ENCODE assay signal across 9 mouse cellular contexts in the genomic region with DNA sequence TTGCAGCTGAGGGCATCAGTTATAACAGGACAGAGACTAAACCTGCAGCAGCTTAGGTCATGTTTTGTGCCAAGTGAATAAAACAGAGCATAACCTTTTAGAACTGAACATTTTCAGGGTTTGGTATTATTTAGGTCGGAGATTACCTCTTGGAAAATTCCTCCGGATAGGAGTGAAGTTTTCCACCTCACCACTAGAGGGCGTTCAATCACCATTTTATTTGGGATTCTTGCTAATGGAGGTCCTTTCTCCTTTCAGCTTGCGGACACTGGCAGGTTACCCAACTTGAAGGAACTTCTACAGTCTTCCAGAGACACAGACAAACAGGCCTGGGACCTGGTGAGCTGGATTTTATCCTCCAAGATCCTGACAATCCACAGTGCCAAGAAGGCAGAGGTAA. TPM values are rescaled to one million over a fixed set of nuclear protein-coding genes. Genes with fewer than 3 reads are reported as not detected.
DNase-seq lines count a peak whose midpoint lies in the region; ATAC-seq and TF ChIP-seq lines count a peak whose summit lies in the region.
"Had no signal": no experiment of that assay in that cellular context is flagged by ENCODE, and none has a peak within 500 bp of the region (broad histone marks: within the 10 kb centered on the region; RNA-seq: fewer than 3 reads in every experiment).

No protein-coding gene starts in this region.

- WGBS in hindbrain, postnatal 0 days, result 38% methylated on average over 4 of the region's 4 CpGs
- 39% methylated on average over 4 of the region's 4 CpGs for WGBS in hindbrain, embryonic 13.5 days
- 67% methylated on average over 4 of the region's 4 CpGs for WGBS in thymus, adult 2 months

- no peak overlapping the region for H3K27ac ChIP-seq in hindbrain, postnatal 0 days
- H3K27ac ChIP-seq in hindbrain, embryonic 13.5 days, result no peak overlapping the region
- no peak overlapping the region for H3K27ac ChIP-seq in thymus, adult 2 months (ENCODE audit: control insufficient read depth, insufficient read depth, low read length)
- H3K27ac ChIP-seq: embryonic facial prominence, embryonic 15.5 days; limb, embryonic 13.5 days had no signal

- no peak overlapping the region for H3K4me3 ChIP-seq in hindbrain, postnatal 0 days (ENCODE audit: low read length)
- no peak overlapping the region for H3K4me3 ChIP-seq in hindbrain, embryonic 13.5 days
- no peak overlapping the region for H3K4me3 ChIP-seq in thymus, adult 2 months (ENCODE audit: control insufficient read depth, insufficient read depth, low read length)
- H3K4me3 ChIP-seq: embryonic facial prominence, embryonic 15.5 days; limb, embryonic 13.5 days had no signal

- no peaks in the 10 kb centered on the region for H3K4me1 ChIP-seq in hindbrain, postnatal 0 days (ENCODE audit: insufficient read depth, low read length)
- H3K4me1 ChIP-seq in hindbrain, embryonic 13.5 days (replicated peaks), result peaks cover 3% of the 10 kb centered on the region
- H3K4me1 ChIP-seq in thymus, adult 2 months (replicated peaks; ENCODE audit: control insufficient read depth, insufficient read depth, low read length), result peaks cover 11% of the 10 kb centered on the region; the same call in 1 of the 2 replicates
- H3K4me1 ChIP-seq: limb, embryonic 13.5 days had no signal

- peak; percentile 76 for TF ChIP-seq CTCF in hindbrain, postnatal 0 days (IDR thresholded peaks at IDR 0.05; ENCODE audit: low read depth)
- no peak for TF ChIP-seq CTCF in thymus, adult 2 months (IDR thresholded peaks at IDR 0.05; ENCODE audit: borderline replicate concordance, control insufficient read depth, extremely low read depth, insufficient read depth, low read length, poor library complexity)

- no peaks in the 10 kb centered on the region for H3K9me3 ChIP-seq in hindbrain, postnatal 0 days (ENCODE audit: low read length)
- no peaks in the 10 kb centered on the region for H3K9me3 ChIP-seq in hindbrain, embryonic 13.5 days
- H3K9me3 ChIP-seq: embryonic facial prominence, embryonic 15.5 days; limb, embryonic 13.5 days had no signal

- TF ChIP-seq POLR2A in thymus, adult 2 months (IDR thresholded peaks at IDR 0.05; ENCODE audit: control insufficient read depth, extremely low read depth, insufficient read depth, low read length, poor library complexity), result no peak

- peaks cover 6% of the 10 kb centered on the region; the same call in 1 of the 2 replicates for H3K36me3 ChIP-seq in hindbrain, postnatal 0 days (ENCODE audit: insufficient read depth, low read length)
- peaks cover 7% of the 10 kb centered on the region for H3K36me3 ChIP-seq in hindbrain, embryonic 13.5 days
- H3K36me3 ChIP-seq in thymus, adult 2 months (ENCODE audit: control insufficient read depth, insufficient read depth, low read length), result no peaks in the 10 kb centered on the region

- no peaks in the 10 kb centered on the region for H3K27me3 ChIP-seq in hindbrain, postnatal 0 days (ENCODE audit: insufficient read depth, low read length)
- no peaks in the 10 kb centered on the region for H3K27me3 ChIP-seq in hindbrain, embryonic 13.5 days
- no peaks in the 10 kb centered on the region for H3K27me3 ChIP-seq in thymus, adult 2 months (ENCODE audit: control insufficient read depth, insufficient read depth, low read length)
- H3K27me3 ChIP-seq: embryonic facial prominence, embryonic 15.5 days; limb, embryonic 13.5 days had no signal

- peak; percentile 71 for DNase-seq in hindbrain, postnatal 0 days (ENCODE audit: low spot score)
- DNase-seq in thymus, postnatal 4 days, result peak; percentile 39
- no peak for DNase-seq in thymus, adult 2 months
- DNase-seq in embryo, embryonic 10 days (ENCODE audit: low spot score), result peak; percentile 59
- DNase-seq in skeletal muscle tissue, adult 2 months (ENCODE audit: low read depth, low spot score), result peak; percentile 43
- DNase-seq in left cerebral cortex, adult 18-20 months (ENCODE audit: low spot score in 2 of 2), result no peak

- H3K4me2 ChIP-seq in hindbrain, postnatal 0 days (ENCODE audit: low read depth, low read length), result no peak overlapping the region
- no peak overlapping the region for H3K4me2 ChIP-seq in hindbrain, embryonic 13.5 days
- H3K4me2 ChIP-seq: embryonic facial prominence, embryonic 15.5 days; limb, embryonic 13.5 days had no signal

- ATAC-seq in hindbrain, postnatal 0 days, result no peak
- ATAC-seq in hindbrain, embryonic 13.5 days (ENCODE audit: low FRiP score), result no peak

- H3K9ac ChIP-seq in hindbrain, postnatal 0 days (replicated peaks; ENCODE audit: low read length), result no peak overlapping the region
- no peak overlapping the region for H3K9ac ChIP-seq in hindbrain, embryonic 13.5 days
- H3K9ac ChIP-seq: embryonic facial prominence, embryonic 15.5 days; limb, embryonic 13.5 days had no signal

RNA-seq across cellular contexts. Expression of a gene that starts 30.6 kb away (rescaled TPM):
- 2.6 and 6.7 TPM in 2 replicates for total RNA-seq in hindbrain, postnatal 0 days (2014; rRNA removed)
- 5.9 and 6.3 TPM in 2 replicates for polyA plus RNA-seq in hindbrain, postnatal 0 days (2015; fragmentation: Nextera tagmentation; extraction: Ambion mirVana)
- 5.9 and 6.1 TPM in 2 replicates for polyA plus RNA-seq in hindbrain, embryonic 13.5 days (2015; fragmentation: Nextera tagmentation; extraction: Ambion mirVana)
- polyA plus RNA-seq in thymus, adult 2 months (2012; rRNA removed), result 9.3 and 17.1 TPM in 2 replicates
- 1 to 10 TPM; 4.0 to 4.3 TPM for total RNA-seq in left cerebral cortex, adult 18-20 months (2021)

RNA-seq across cellular contexts. Expression of a gene that starts 39.2 kb away (rescaled TPM):
- total RNA-seq in hindbrain, postnatal 0 days (2014; rRNA removed), result 0.16 and 0.29 TPM in 2 replicates
- 0.29 and 0.37 TPM in 2 replicates for polyA plus RNA-seq in hindbrain, postnatal 0 days (2015; fragmentation: Nextera tagmentation; extraction: Ambion mirVana)
- polyA plus RNA-seq in hindbrain, embryonic 13.5 days (2015; fragmentation: Nextera tagmentation; extraction: Ambion mirVana), result 0.57 and 0.60 TPM in 2 replicates
- 1.8 and 2.0 TPM in 2 replicates for polyA plus RNA-seq in thymus, adult 2 months (2012; rRNA removed)
- not detected for total RNA-seq in left cerebral cortex, adult 18-20 months (2021)

Comparison
In these comparisons a context has a peak if more than half of its experiments do, and no peak if none do; other contexts are left out.
1. DNase-seq: peak in hindbrain, postnatal 0 days (single experiment), thymus, postnatal 4 days (single experiment), embryo, embryonic 10 days (single experiment) and skeletal muscle tissue, adult 2 months (single experiment); none in thymus, adult 2 months (single experiment) and left cerebral cortex, adult 18-20 months (0 of 2).